Mouse (Mus musculus) thymus, postnatal 14 days (tissue): ENCODE data around the gene Orc2.

ENCODE experiments used
- DNase-seq: peaks from one replicate; pipeline ENCODE4 v3.0.0; 2021

Orc2 gene

GRCm38 (mm10) chr1:58422879-58423278 is 82.0 kb downstream of the Orc2 start:
- peak; percentile 51 for DNase-seq

- DNase-seq = no peak
These were observed 83.9 kb downstream of the Orc2 start for GRCm38 (mm10) chr1:58420961-58421360.

GRCm38 (mm10) chr1:58420032-58420431 is 84.9 kb downstream of the Orc2 start:
- DNase-seq = no peak

GRCm38 (mm10) chr1:58416048-58416447 is 88.9 kb downstream of the Orc2 start:
- DNase-seq = no peak

- no peak for DNase-seq
These were observed 89.5 kb downstream of the Orc2 start for GRCm38 (mm10) chr1:58415442-58415841.
